Mouse (Mus musculus): ENCODE measurements at regions not wholly inside any gene's neighbourhood (a gene's known extent, or its start where the extent isn't known, plus 50 kb on each side); places are given as distances from the start of the nearest gene placed in this dataset.

DNA sequence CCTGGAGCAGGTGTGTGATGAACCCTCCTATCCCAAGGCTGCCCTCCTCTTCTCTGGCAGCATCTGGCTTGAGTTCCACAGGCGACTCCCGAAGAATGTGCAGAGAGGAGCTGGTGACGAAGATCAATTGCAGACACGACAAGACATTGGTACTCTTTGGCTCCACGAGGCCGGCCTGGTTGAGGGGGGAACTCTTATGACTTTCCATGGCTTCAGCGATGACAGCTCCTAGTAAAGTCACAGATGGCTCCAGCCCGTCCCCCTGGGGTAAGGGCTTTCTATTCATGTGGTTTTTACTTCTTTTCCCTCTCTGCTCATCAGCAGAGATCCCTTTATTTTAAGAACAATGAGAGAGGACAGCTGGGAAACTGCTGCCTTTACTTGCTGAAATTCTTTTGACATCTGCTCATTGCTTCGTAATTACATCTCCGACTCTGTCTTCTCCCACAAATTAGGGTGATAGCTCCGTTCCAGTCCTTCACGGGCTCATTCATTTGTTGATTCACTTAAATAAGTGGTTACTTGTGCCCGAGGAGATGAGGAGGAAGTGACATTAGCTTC, 284.2 kb upstream of the Msx2 start:
- H3K27me3 ChIP-seq (ENCODE audit: control insufficient read depth in 1 of 2, insufficient read depth in 2 of 2, low read length in 2 of 2), result no peaks in the 10 kb centered on the region
- H3K36me3 ChIP-seq (ENCODE audit: control insufficient read depth in 1 of 2, insufficient read depth in 2 of 2, low read length in 2 of 2), result no peaks in the 10 kb centered on the region
- no peaks in the 10 kb centered on the region for H3K4me1 ChIP-seq (ENCODE audit: control insufficient read depth in 1 of 2, insufficient read depth in 2 of 2, low read length in 2 of 2)
- no peak overlapping the region for H3K27ac ChIP-seq (ENCODE audit: control insufficient read depth, low read depth, low read length)
- no peaks in the 10 kb centered on the region for H3K9me3 ChIP-seq (replicated peaks; ENCODE audit: insufficient read depth, low read length)
- no peak overlapping the region for H3K4me3 ChIP-seq (ENCODE audit: control insufficient read depth in 1 of 2, insufficient read depth in 1 of 2, low read depth in 2 of 2, low read length in 2 of 2)
- TF ChIP-seq ZMIZ1 (IDR thresholded peaks at IDR 0.05; ENCODE audit: low read depth, low read length) (no peak), SMC3 (IDR thresholded peaks at IDR 0.05; ENCODE audit: low read depth, low read length) (no peak), GATA1 (IDR thresholded peaks at IDR 0.05; ENCODE audit: low read depth, low read length) (no peak), NELFE (IDR thresholded peaks at IDR 0.05; ENCODE audit: low read depth, low read length) (no peak), CHD2 (IDR thresholded peaks at IDR 0.05; ENCODE audit: low read length) (no peak), RCOR1 (IDR thresholded peaks at IDR 0.05; ENCODE audit: low read depth, low read length) (no peak), HCFC1 (IDR thresholded peaks at IDR 0.05; ENCODE audit: low read depth, low read length) (no peak), USF2 (IDR thresholded peaks at IDR 0.05; ENCODE audit: borderline replicate concordance in 1 of 2, insufficient read depth in 1 of 2, low read depth in 1 of 2, low read length in 2 of 2) (no peak), CHD1 (IDR thresholded peaks at IDR 0.05; ENCODE audit: low read depth, low read length) (no peak), EP300 (IDR thresholded peaks at IDR 0.05; ENCODE audit: low read depth in 1 of 2, low read length in 2 of 2) (no peak), MYC (IDR thresholded peaks at IDR 0.05; ENCODE audit: low read depth, low read length) (no peak), MAFK (IDR thresholded peaks at IDR 0.05; ENCODE audit: borderline replicate concordance, low read depth, low read length) (no peak), MAX (IDR thresholded peaks at IDR 0.05; ENCODE audit: low read length) (no peak), POLR2AphosphoS5 (IDR thresholded peaks at IDR 0.05; ENCODE audit: borderline replicate concordance, low read depth, low read length) (no peak), CTCF (IDR thresholded peaks at IDR 0.05 in 2 of 3, conservative IDR thresholded peaks at IDR 0.05 in 1 of 3; ENCODE audit: control insufficient read depth in 1 of 3, insufficient read depth in 1 of 3, low read depth in 2 of 3, low read length in 3 of 3, poor library complexity in 1 of 3, severe bottlenecking in 1 of 3) (no peak), NRF1 (IDR thresholded peaks at IDR 0.05; ENCODE audit: insufficient read depth, low read depth, low read length, poor library complexity, severe bottlenecking) (no peak), ZC3H11A (IDR thresholded peaks at IDR 0.05; ENCODE audit: low read depth, low read length) (no peak), MEF2A (IDR thresholded peaks at IDR 0.05; ENCODE audit: extremely low read depth, insufficient replicate concordance, low read depth, low read length, poor library complexity, severe bottlenecking) (no peak), USF1 (IDR thresholded peaks at IDR 0.05; ENCODE audit: low read depth, low read length) (no peak), JUND (IDR thresholded peaks at IDR 0.05; ENCODE audit: low read depth, low read length) (no peak)
- H3K9ac ChIP-seq (ENCODE audit: control insufficient read depth, low read depth, low read length, poor library complexity, severe bottlenecking), result no peak overlapping the region
- no peak for DNase-seq (ENCODE audit: low read depth, low spot score)
- H3K79me2 ChIP-seq (ENCODE audit: control insufficient read depth, insufficient read depth, low read length, poor library complexity), result no peaks in the 10 kb centered on the region
